Mouse (Mus musculus) olfactory bulb, adult 2 months (tissue): ENCODE data around the gene Mief1.

Experiments
- CTCF ChIP-seq: fragments of 200-500 bp; IDR thresholded peaks from 2 replicates; pipeline ENCODE4 v1.5.1; 2012; ENCODE audit warnings: low read depth, mild to moderate bottlenecking, low read length, moderate library complexity; ENCODE audit not compliant: insufficient read depth
- POLR2A ChIP-seq: fragments of 200-500 bp; IDR thresholded peaks from 2 replicates; pipeline ENCODE4 v1.6.1; 2012; ENCODE audit warnings: mild to moderate bottlenecking, low read depth, low read length, moderate library complexity; ENCODE audit not compliant: insufficient read depth

GRCm38 (mm10) chr15:80225796-80226195 is 8.0 kb upstream of the Mief1 start:
- no peak for TF ChIP-seq CTCF
- TF ChIP-seq POLR2A = no peak
